Mouse (Mus musculus): Measurements from ENCODE around the gene Bcat1. TPM values are rescaled to one million over a fixed set of nuclear protein-coding genes. Genes with fewer than 3 reads are reported as not detected.

Bcat1 gene
- polyA plus RNA-seq, 1 experiment from 2014 or later = 116 TPM

DNA sequence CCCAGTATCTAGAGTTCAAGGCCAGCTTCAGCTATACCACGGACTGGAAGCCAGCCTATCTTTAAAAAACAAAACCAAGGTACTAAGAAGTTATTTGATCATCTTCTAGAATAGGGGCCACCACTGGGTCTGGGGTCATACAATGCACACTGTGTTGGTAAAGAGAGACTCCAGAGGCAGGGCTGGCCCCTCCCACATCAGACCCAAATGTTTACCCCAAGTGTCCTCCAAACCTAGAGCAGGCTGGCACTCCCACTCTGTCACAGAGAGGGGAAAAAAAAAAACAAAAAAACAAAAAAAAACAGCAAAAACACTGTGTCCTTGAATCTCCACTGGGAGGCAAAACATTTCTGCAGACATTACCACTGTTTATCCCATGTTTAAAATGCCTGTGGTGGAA lies 38.4 kb downstream of the Bcat1 start:
- Histone ChIP-seq H3K9me3 (ENCODE audit: control insufficient read depth, low read length) (no peaks in the 10 kb centered on the region), H3K4me1 (replicated peaks; ENCODE audit: control insufficient read depth, insufficient read depth, low read length) (peaks cover 4% of the 10 kb centered on the region; the same call in 1 of the 2 replicates), H3K4me3 (ENCODE audit: low read depth, low read length) (no peak overlapping the region), H3K27me3 (ENCODE audit: control insufficient read depth, insufficient read depth, low read length) (no peaks in the 10 kb centered on the region), H3K4me2 (replicated peaks; ENCODE audit: low read depth, low read length) (no peak overlapping the region), H3K27ac (ENCODE audit: low read depth, low read length) (no peak overlapping the region), H3K36me3 (ENCODE audit: control insufficient read depth, insufficient read depth, low read length) (no peaks in the 10 kb centered on the region; the same call in 1 of the 2 replicates), H3K9ac (ENCODE audit: low read depth, low read length) (no peak overlapping the region)
- WGBS = 85% methylated on average over 1 of the region's 1 CpGs
- no peak for DNase-seq (ENCODE audit: low spot score)
- ATAC-seq (ENCODE audit: low FRiP score) = no peak

DNA sequence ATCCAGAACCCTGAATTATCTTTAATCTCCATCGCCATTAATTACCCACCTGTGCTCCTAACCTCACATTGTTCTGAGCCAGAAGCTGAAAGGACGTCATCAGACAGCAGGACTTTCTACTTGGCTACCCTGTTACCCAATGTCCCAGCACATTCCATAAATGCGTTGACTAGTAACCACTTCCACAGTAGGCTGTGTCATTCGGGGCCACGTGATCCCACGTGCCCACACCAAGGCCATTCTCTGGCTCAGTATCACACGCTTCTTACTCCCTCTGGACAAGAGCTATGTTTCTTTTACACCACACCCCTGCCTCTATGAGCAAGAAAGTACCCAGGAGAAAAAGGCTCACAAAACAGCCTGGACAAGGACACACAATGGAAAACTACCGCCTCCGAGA lies 40.6 kb downstream of the Bcat1 start:
- H3K36me3 ChIP-seq (ENCODE audit: control insufficient read depth, insufficient read depth, low read length) = peaks cover 4% of the 10 kb centered on the region; the same call in 1 of the 2 replicates

DNA sequence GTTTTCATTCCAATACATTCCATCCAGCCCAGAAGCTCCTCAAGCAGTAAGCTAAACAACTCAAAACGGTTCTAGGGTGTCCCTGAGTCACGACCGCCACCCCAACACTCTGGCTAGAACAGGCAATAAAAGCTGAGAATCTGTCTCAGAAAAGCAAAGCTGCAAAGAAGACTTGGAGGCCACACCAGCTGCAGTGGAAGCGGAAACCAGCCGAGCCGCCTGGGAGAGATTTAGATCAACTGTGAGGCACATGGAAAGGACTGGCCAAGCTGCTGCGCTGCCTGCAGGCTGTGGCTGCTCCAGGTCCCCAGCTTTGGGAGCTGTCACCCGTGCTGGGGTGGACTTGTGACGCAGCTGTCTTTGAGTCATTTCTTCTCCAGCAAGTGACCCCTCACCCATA lies 45.4 kb downstream of the Bcat1 start:
- ATAC-seq (ENCODE audit: low FRiP score) (no peak), DNase-seq (ENCODE audit: low spot score) (no peak)
- Histone ChIP-seq H3K9me3 (ENCODE audit: control insufficient read depth, low read length) (no peaks in the 10 kb centered on the region), H3K4me1 (replicated peaks; ENCODE audit: control insufficient read depth, insufficient read depth, low read length) (no peaks in the 10 kb centered on the region), H3K4me3 (ENCODE audit: low read depth, low read length) (no peak overlapping the region), H3K27me3 (ENCODE audit: control insufficient read depth, insufficient read depth, low read length) (no peaks in the 10 kb centered on the region), H3K36me3 (ENCODE audit: control insufficient read depth, insufficient read depth, low read length) (peaks cover 4% of the 10 kb centered on the region; the same call in 1 of the 2 replicates), H3K9ac (ENCODE audit: low read depth, low read length) (no peak overlapping the region), H3K27ac (ENCODE audit: low read depth, low read length) (no peak overlapping the region), H3K4me2 (replicated peaks; ENCODE audit: low read depth, low read length) (no peak overlapping the region)
- 89% methylated on average over 9 of the region's 9 CpGs for WGBS

More for the DNA sequence above, 40.6 kb downstream of the Bcat1 start:
- no peaks in the 10 kb centered on the region for H3K27me3 ChIP-seq (ENCODE audit: control insufficient read depth, insufficient read depth, low read length)
- H3K9ac ChIP-seq (ENCODE audit: low read depth, low read length) = no peak overlapping the region
- no peak overlapping the region for H3K27ac ChIP-seq (ENCODE audit: low read depth, low read length)
- no peaks in the 10 kb centered on the region for H3K4me1 ChIP-seq (replicated peaks; ENCODE audit: control insufficient read depth, insufficient read depth, low read length)
- no peaks in the 10 kb centered on the region for H3K9me3 ChIP-seq (ENCODE audit: control insufficient read depth, low read length)
- no peak for DNase-seq (ENCODE audit: low spot score)
- H3K4me3 ChIP-seq (ENCODE audit: low read depth, low read length) = no peak overlapping the region
- WGBS = 92% methylated on average over 9 of the region's 9 CpGs
- ATAC-seq (ENCODE audit: low FRiP score) = no peak
- H3K4me2 ChIP-seq (replicated peaks; ENCODE audit: low read depth, low read length) = no peak overlapping the region

DNA sequence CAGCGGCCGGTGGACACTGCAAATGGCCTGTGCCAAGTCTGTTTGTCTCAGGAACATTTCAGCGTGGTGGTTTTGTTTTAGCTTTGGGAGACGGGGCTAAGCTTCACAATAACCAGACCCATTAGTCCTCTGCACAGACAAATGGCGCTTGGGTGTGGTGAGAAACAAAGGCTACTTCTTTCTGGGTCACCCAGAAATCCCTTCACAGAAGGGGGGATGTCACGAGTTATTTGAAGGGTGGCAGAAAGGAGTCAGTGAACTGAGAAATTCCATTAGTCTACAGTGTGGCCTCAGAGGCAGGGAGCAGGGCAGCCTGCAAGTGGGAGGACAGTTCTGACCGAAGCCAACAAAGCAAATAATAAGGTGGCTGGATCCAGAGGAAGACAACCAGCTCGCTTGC lies 52.0 kb downstream of the Bcat1 start:
- Histone ChIP-seq H3K36me3 (ENCODE audit: control insufficient read depth, insufficient read depth, low read length) (peaks cover 5% of the 10 kb centered on the region; the same call in 1 of the 2 replicates), H3K4me3 (ENCODE audit: low read depth, low read length) (no peak overlapping the region), H3K9me3 (ENCODE audit: control insufficient read depth, low read length) (0 out of 2 replicates have a peak, but pooled peaks cover 3% of the 10 kb centered on the region), H3K9ac (ENCODE audit: low read depth, low read length) (no peak overlapping the region), H3K4me2 (replicated peaks; ENCODE audit: low read depth, low read length) (no peak overlapping the region), H3K27ac (ENCODE audit: low read depth, low read length) (no peak overlapping the region), H3K27me3 (ENCODE audit: control insufficient read depth, insufficient read depth, low read length) (no peaks in the 10 kb centered on the region), H3K4me1 (replicated peaks; ENCODE audit: control insufficient read depth, insufficient read depth, low read length) (no peaks in the 10 kb centered on the region)
- ATAC-seq (ENCODE audit: low FRiP score) (peak; percentile 73), DNase-seq (ENCODE audit: low spot score) (peak; percentile 29)
- 28% methylated on average over 8 of the region's 8 CpGs for WGBS

DNA sequence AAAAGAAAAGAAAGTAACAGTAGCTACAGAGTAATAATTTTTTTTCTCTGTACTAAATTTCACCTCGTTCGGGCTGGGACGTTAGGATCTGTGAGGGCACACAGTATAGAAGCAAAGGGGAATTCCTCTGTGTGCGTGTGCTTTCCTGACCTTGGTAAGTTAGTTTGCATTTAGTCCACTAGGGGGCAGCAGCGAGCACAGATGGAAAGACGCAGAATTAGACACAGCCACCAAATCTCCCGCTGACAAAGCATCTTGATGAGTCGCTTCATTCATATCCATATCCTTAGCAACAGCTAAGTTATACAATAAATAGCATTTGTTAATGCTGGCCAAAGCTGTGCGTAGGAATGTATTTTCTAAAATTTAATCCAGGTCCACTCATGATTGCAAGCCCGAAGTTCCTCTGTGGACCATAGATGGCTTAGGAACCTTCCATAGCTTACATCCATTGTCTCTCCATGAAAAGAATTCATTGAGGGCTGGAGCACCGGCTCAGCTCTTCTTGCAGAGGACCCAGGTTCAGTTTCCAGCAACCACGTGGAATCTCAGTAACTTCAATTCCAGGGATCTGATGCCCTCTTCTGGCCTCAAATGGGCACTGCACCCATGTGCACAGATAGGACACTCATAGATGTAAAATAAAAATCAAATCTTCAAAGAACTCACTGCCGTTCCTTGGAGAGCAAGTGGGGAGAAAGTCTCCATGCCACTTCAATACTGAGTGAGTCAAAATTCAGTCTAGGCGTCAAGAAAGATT lies 52.8 kb downstream of the Bcat1 start:
- Histone ChIP-seq H3K4me2 (replicated peaks; ENCODE audit: low read depth, low read length) (no peak overlapping the region), H3K4me3 (ENCODE audit: low read depth, low read length) (no peak overlapping the region), H3K27ac (ENCODE audit: low read depth, low read length) (no peak overlapping the region), H3K27me3 (ENCODE audit: control insufficient read depth, insufficient read depth, low read length) (no peaks in the 10 kb centered on the region), H3K4me1 (replicated peaks; ENCODE audit: control insufficient read depth, insufficient read depth, low read length) (no peaks in the 10 kb centered on the region), H3K9me3 (ENCODE audit: control insufficient read depth, low read length) (0 out of 2 replicates have a peak, but pooled peaks cover 3% of the 10 kb centered on the region), H3K9ac (ENCODE audit: low read depth, low read length) (no peak overlapping the region), H3K36me3 (ENCODE audit: control insufficient read depth, insufficient read depth, low read length) (peaks cover 7% of the 10 kb centered on the region; the same call in 1 of the 2 replicates)
- 77% methylated on average over 14 of the region's 14 CpGs for WGBS
- ATAC-seq (ENCODE audit: low FRiP score) (no peak), DNase-seq (ENCODE audit: low spot score) (peak; percentile 75)

DNA sequence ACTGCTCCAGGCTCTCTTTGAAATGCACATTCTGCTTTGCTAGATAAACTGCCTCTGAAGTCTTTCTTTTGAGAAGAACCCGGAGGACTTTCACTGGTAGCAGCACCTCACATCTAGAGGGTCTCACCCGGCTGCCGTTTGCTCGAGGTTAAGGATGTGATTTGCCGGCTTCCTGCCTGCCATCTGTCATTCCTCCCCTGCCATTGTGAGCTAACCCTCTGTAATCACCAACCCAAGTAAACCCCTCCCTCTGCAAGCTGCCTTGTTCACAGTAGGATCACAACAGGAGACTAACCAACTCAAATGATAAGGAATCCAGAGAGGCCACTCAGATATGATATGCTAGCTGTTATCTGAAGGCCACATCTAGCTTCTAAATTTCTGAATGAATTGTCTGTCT lies 53.6 kb downstream of the Bcat1 start:
- Histone ChIP-seq H3K4me3 (ENCODE audit: low read depth, low read length) (no peak overlapping the region), H3K9me3 (ENCODE audit: control insufficient read depth, low read length) (0 out of 2 replicates have a peak, but pooled peaks cover 3% of the 10 kb centered on the region), H3K4me2 (replicated peaks; ENCODE audit: low read depth, low read length) (no peak overlapping the region), H3K9ac (ENCODE audit: low read depth, low read length) (no peak overlapping the region), H3K27ac (ENCODE audit: low read depth, low read length) (no peak overlapping the region), H3K4me1 (replicated peaks; ENCODE audit: control insufficient read depth, insufficient read depth, low read length) (no peaks in the 10 kb centered on the region), H3K36me3 (ENCODE audit: control insufficient read depth, insufficient read depth, low read length) (peaks cover 10% of the 10 kb centered on the region), H3K27me3 (ENCODE audit: control insufficient read depth, insufficient read depth, low read length) (no peaks in the 10 kb centered on the region)
- 55% methylated on average over 5 of the region's 5 CpGs for WGBS
- ATAC-seq (ENCODE audit: low FRiP score) = no peak
- DNase-seq (ENCODE audit: low spot score) = no peak

DNA sequence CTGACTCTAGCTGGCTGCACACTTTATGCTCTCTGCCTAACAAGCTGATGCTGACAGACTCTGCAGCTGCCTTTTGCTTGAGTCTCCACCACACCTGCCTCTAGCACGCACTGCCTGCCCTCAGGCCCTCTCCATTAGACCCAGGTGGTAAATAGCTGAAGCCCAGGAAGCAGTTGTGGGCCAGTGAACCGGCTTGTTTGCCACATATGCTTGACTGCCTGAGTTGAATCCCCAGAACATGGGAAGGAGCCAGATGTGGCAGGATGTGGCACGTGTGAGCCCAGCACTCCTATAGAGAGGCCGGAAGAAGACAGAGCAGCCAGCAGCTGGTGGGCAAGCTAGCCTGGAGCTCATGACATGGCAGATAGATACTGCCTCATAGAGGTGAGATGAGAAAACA lies 55.4 kb downstream of the Bcat1 start:
- Histone ChIP-seq H3K4me2 (replicated peaks; ENCODE audit: low read depth, low read length) (no peak overlapping the region), H3K27me3 (ENCODE audit: control insufficient read depth, insufficient read depth, low read length) (no peaks in the 10 kb centered on the region)
- WGBS = 84% methylated on average over 4 of the region's 4 CpGs

DNA sequence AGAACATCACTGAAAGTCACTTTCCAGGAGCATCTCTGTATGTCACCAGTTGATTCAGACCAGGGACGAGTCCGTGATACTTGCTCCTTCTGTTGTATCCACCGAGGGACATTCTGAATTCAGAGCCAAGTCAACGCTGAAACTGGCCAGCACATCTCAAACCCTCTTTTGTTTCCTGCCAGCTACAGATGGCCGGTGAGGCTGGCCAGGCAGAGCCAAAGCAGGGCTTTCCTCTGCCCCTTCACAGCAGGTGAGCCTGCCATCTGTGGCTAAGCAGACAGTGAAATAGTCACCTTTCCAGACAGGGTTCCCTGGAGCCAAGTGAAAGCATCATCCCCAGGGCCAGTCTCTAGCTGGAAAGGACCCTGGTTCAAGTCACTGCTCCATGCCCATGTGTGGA lies 57.7 kb downstream of the Bcat1 start:
- H3K27ac ChIP-seq (ENCODE audit: low read depth, low read length) = no peak overlapping the region

More for the DNA sequence above, 55.4 kb downstream of the Bcat1 start:
- Histone ChIP-seq H3K36me3 (ENCODE audit: control insufficient read depth, insufficient read depth, low read length) (peaks cover 10% of the 10 kb centered on the region), H3K27ac (ENCODE audit: low read depth, low read length) (no peak overlapping the region), H3K9me3 (ENCODE audit: control insufficient read depth, low read length) (0 out of 2 replicates have a peak, but pooled peaks cover 3% of the 10 kb centered on the region), H3K9ac (ENCODE audit: low read depth, low read length) (no peak overlapping the region), H3K4me3 (ENCODE audit: low read depth, low read length) (no peak overlapping the region), H3K4me1 (replicated peaks; ENCODE audit: control insufficient read depth, insufficient read depth, low read length) (no peaks in the 10 kb centered on the region)
- DNase-seq (ENCODE audit: low spot score) (no peak), ATAC-seq (ENCODE audit: low FRiP score) (no peak)

DNA sequence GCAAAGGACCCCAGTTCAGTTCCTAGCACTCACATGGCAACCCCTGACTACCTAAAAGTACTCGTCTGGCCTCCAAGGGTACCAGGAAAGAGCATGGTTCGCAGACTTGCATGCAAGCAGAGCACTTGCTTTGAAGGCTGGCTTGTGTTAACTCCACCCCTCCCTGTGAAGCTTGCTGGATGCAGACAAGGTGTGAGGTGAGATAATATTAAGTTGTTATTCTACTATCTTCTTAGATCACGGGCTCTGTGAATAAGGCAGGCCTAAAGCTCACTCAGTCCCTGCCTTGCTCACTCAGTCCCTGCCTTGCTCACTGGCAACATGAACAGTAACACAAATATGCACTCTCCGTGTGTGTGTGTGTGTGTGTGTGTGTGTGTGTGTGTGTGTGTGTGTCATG lies 58.5 kb downstream of the Bcat1 start:
- Histone ChIP-seq H3K4me2 (replicated peaks; ENCODE audit: low read depth, low read length) (no peak overlapping the region), H3K27me3 (ENCODE audit: control insufficient read depth, insufficient read depth, low read length) (no peaks in the 10 kb centered on the region), H3K9ac (ENCODE audit: low read depth, low read length) (no peak overlapping the region), H3K4me1 (replicated peaks; ENCODE audit: control insufficient read depth, insufficient read depth, low read length) (no peaks in the 10 kb centered on the region), H3K36me3 (ENCODE audit: control insufficient read depth, insufficient read depth, low read length) (peaks cover 12% of the 10 kb centered on the region), H3K27ac (ENCODE audit: low read depth, low read length) (no peak overlapping the region), H3K9me3 (ENCODE audit: control insufficient read depth, low read length) (no peaks in the 10 kb centered on the region), H3K4me3 (ENCODE audit: low read depth, low read length) (no peak overlapping the region)
- no peak for ATAC-seq (ENCODE audit: low FRiP score)
- DNase-seq (ENCODE audit: low spot score) = no peak
- 98% methylated on average over 4 of the region's 4 CpGs for WGBS

More for the DNA sequence above, 57.7 kb downstream of the Bcat1 start:
- DNase-seq (ENCODE audit: low spot score) (no peak), ATAC-seq (ENCODE audit: low FRiP score) (no peak)
- Histone ChIP-seq H3K4me1 (replicated peaks; ENCODE audit: control insufficient read depth, insufficient read depth, low read length) (no peaks in the 10 kb centered on the region), H3K36me3 (ENCODE audit: control insufficient read depth, insufficient read depth, low read length) (peaks cover 13% of the 10 kb centered on the region), H3K9ac (ENCODE audit: low read depth, low read length) (no peak overlapping the region), H3K4me2 (replicated peaks; ENCODE audit: low read depth, low read length) (no peak overlapping the region), H3K27me3 (ENCODE audit: control insufficient read depth, insufficient read depth, low read length) (no peaks in the 10 kb centered on the region), H3K4me3 (ENCODE audit: low read depth, low read length) (no peak overlapping the region), H3K9me3 (ENCODE audit: control insufficient read depth, low read length) (0 out of 2 replicates have a peak, but pooled peaks cover 3% of the 10 kb centered on the region)
- WGBS = 87% methylated on average over 5 of the region's 5 CpGs

All from hindbrain, embryonic 11.5 days (tissue).